Mouse (Mus musculus) neural tube, embryonic 13.5 days (tissue): ENCODE results near the gene Ppp2r2c. TPM values are rescaled to one million over a fixed set of nuclear protein-coding genes. Genes with fewer than 3 reads are reported as not detected.

Experiments used
- ATAC-seq: fragments of 200-750 bp; cut with Nextera tagmentation; 2 replicates; pipeline ENCODE4 v1.8.0; 2017; ENCODE audit warnings: low read depth, mild to moderate bottlenecking, moderate TSS enrichment, moderate library complexity
- H3K27ac ChIP-seq: fragments of 300-500 bp; sonication (generic); replicated peaks from 2 replicates; pipeline ENCODE4 v1.5.1; 2015; ENCODE audit warnings: moderate library complexity, mild to moderate bottlenecking, inconsistent platforms
- H3K27me3 ChIP-seq: fragments of 300-500 bp; sonication (generic); 2 replicates; pipeline ENCODE4 v1.6.1; 2015; ENCODE audit warnings: mild to moderate bottlenecking, inconsistent platforms
- H3K36me3 ChIP-seq: fragments of 300-500 bp; sonication (generic); 2 replicates; pipeline ENCODE4 v1.6.1; 2015; ENCODE audit warnings: mild to moderate bottlenecking, inconsistent platforms
- H3K4me1 ChIP-seq: fragments of 300-500 bp; sonication (generic); replicated peaks from 2 replicates; pipeline ENCODE4 v1.6.1; 2015; ENCODE audit warnings: inconsistent platforms
- H3K4me2 ChIP-seq: fragments of 300-500 bp; sonication (generic); 2 replicates; pipeline ENCODE4 v1.6.1; 2015; ENCODE audit warnings: inconsistent platforms, mild to moderate bottlenecking, moderate library complexity
- H3K4me3 ChIP-seq: fragments of 300-500 bp; sonication (generic); 2 replicates; pipeline ENCODE4 v1.5.1; 2015; ENCODE audit warnings: mild to moderate bottlenecking, inconsistent platforms
- H3K9ac ChIP-seq: fragments of 300-500 bp; sonication (generic); 2 replicates; pipeline ENCODE4 v1.6.1; 2015; ENCODE audit warnings: moderate library complexity, mild to moderate bottlenecking, inconsistent platforms
- H3K9me3 ChIP-seq: fragments of 300-500 bp; sonication (generic); 2 replicates; pipeline ENCODE4 v1.6.1; 2016; ENCODE audit warnings: inconsistent platforms
- WGBS: fragments of 180-500 bp; shearing (Covaris S2); methylation state at CpG from one replicate; pipeline ENCODE4 v1.1.7; 2015; 5-methylcytosine and 5-hydroxymethylcytosine counted together
- polyA plus RNA-seq: library from polyadenylated mRNA; unstranded; fragments of >200 nt; fragmentation: Nextera tagmentation; extraction: Ambion mirVana; gene quantifications from 2 replicates; pipeline ENCODE4 v1.2.1, GENCODE M21; 2015

Ppp2r2c gene
- polyA plus RNA-seq, 1 experiment from 2014 or later, result 44.8 TPM

- H3K9ac ChIP-seq, result no peak overlapping the region
- H3K9me3 ChIP-seq, result no peaks in the 10 kb centered on the region
- no peaks in the 10 kb centered on the region for H3K4me1 ChIP-seq
- no peak overlapping the region for H3K27ac ChIP-seq
- H3K4me2 ChIP-seq, result no peak overlapping the region
- H3K27me3 ChIP-seq, result no peaks in the 10 kb centered on the region
- ATAC-seq, result no peak
- H3K4me3 ChIP-seq, result no peak overlapping the region
- H3K36me3 ChIP-seq, result no peaks in the 10 kb centered on the region
- WGBS, result 89% methylated on average over 14 of the region's 14 CpGs
Measured at GRCm38 (mm10) chr5:36996410-36996809, 128.1 kb downstream of the Ppp2r2c start.

GRCm38 (mm10) chr5:36997996-36998395, 129.7 kb downstream of the Ppp2r2c start:
- no peak for ATAC-seq
- Histone ChIP-seq H3K4me2 (no peak overlapping the region), H3K4me1 (no peaks in the 10 kb centered on the region), H3K9ac (no peak overlapping the region), H3K27me3 (no peaks in the 10 kb centered on the region), H3K36me3 (no peaks in the 10 kb centered on the region), H3K27ac (no peak overlapping the region), H3K9me3 (no peaks in the 10 kb centered on the region), H3K4me3 (no peak overlapping the region)
- WGBS, result 55% methylated on average over 5 of the region's 5 CpGs

- Histone ChIP-seq H3K4me3 (no peak overlapping the region), H3K9ac (no peak overlapping the region), H3K27ac (no peak overlapping the region), H3K36me3 (no peaks in the 10 kb centered on the region), H3K4me1 (no peaks in the 10 kb centered on the region), H3K27me3 (no peaks in the 10 kb centered on the region), H3K9me3 (no peaks in the 10 kb centered on the region), H3K4me2 (no peak overlapping the region)
- WGBS, result 86% methylated on average over 9 of the region's 9 CpGs
- ATAC-seq, result no peak
Measured at GRCm38 (mm10) chr5:37001002-37001401, 132.7 kb downstream of the Ppp2r2c start.

- H3K9ac ChIP-seq, result no peak overlapping the region
- H3K4me2 ChIP-seq, result no peak overlapping the region
- WGBS, result 51% methylated on average over 2 of the region's 2 CpGs
- no peak for ATAC-seq
- H3K4me1 ChIP-seq, result no peaks in the 10 kb centered on the region
- no peaks in the 10 kb centered on the region for H3K9me3 ChIP-seq
- H3K36me3 ChIP-seq, result no peaks in the 10 kb centered on the region
- no peak overlapping the region for H3K27ac ChIP-seq
- no peaks in the 10 kb centered on the region for H3K27me3 ChIP-seq
- no peak overlapping the region for H3K4me3 ChIP-seq
Measured at GRCm38 (mm10) chr5:37002001-37002400, 133.7 kb downstream of the Ppp2r2c start.

Other genes with a start within 250 kb of the Ppp2r2c start
- gene D5Ertd579e, start 172.5 kb upstream of the Ppp2r2c start, polyA plus RNA-seq, result 26.6 and 26.9 TPM in 2 replicates
- 26.8 and 29.8 TPM in 2 replicates for gene Bloc1s4, start 119.9 kb upstream of the Ppp2r2c start, polyA plus RNA-seq
- 323 and 340 TPM in 2 replicates for gene Mrfap1, start 71.7 kb upstream of the Ppp2r2c start, polyA plus RNA-seq
- gene Man2b2, start 37.9 kb upstream of the Ppp2r2c start, polyA plus RNA-seq, result 11.9 and 12.9 TPM in 2 replicates
- 8.4 TPM in 2 replicates for gene Wfs1, start 120.7 kb downstream of the Ppp2r2c start, polyA plus RNA-seq
- gene Gm1043, start 216.9 kb downstream of the Ppp2r2c start, polyA plus RNA-seq, result 1.2 and 1.5 TPM in 2 replicates